Mouse (Mus musculus): ENCODE data around the gene Cacna1g. TPM values are rescaled to one million over a fixed set of nuclear protein-coding genes. Genes with fewer than 3 reads are reported as not detected.
A peak's percentile ranks its signal among the peaks of the same experiment; 100 is the strongest.

The Cacna1g gene
- polyA plus RNA-seq, 1 experiment from 2014 or later = 18.8 TPM

GRCm38 (mm10) chr11:94491035-94491748 lies 17.2 kb upstream of the Cacna1g start:
- H3K36me3 ChIP-seq = no peaks in the 10 kb centered on the region
- no peak overlapping the region for H3K27ac ChIP-seq (replicated peaks)
- peaks cover 10% of the 10 kb centered on the region; the same call in 1 of the 2 replicates for H3K27me3 ChIP-seq
- H3K4me2 ChIP-seq = peak overlapping the region; percentile 78
- H3K9ac ChIP-seq = peak overlapping the region; percentile 61
- H3K4me3 ChIP-seq = peak overlapping the region; percentile 51
- H3K4me1 ChIP-seq (replicated peaks) = peaks cover 12% of the 10 kb centered on the region
- WGBS = 4% methylated on average over 55 of the region's 55 CpGs
- ATAC-seq (ENCODE audit: low FRiP score, low read depth) = peak; percentile 77
- H3K9me3 ChIP-seq = no peaks in the 10 kb centered on the region

GRCm38 (mm10) chr11:94489745-94490144 lies 15.7 kb upstream of the Cacna1g start:
- Histone ChIP-seq H3K4me2 (no peak overlapping the region), H3K9ac (no peak overlapping the region), H3K9me3 (no peaks in the 10 kb centered on the region), H3K27me3 (peaks cover 10% of the 10 kb centered on the region; the same call in 1 of the 2 replicates), H3K4me3 (no peak overlapping the region), H3K27ac (replicated peaks) (no peak overlapping the region), H3K4me1 (replicated peaks) (peaks cover 15% of the 10 kb centered on the region), H3K36me3 (no peaks in the 10 kb centered on the region)
- 35% methylated on average over 4 of the region's 4 CpGs for WGBS
- no peak for ATAC-seq (ENCODE audit: low FRiP score, low read depth)

GRCm38 (mm10) chr11:94488767-94489533 lies 15.0 kb upstream of the Cacna1g start:
- no peak for ATAC-seq (ENCODE audit: low FRiP score, low read depth)
- Histone ChIP-seq H3K9ac (no peak overlapping the region), H3K4me3 (no peak overlapping the region), H3K9me3 (no peaks in the 10 kb centered on the region), H3K36me3 (no peaks in the 10 kb centered on the region), H3K27ac (replicated peaks) (no peak overlapping the region), H3K4me2 (no peak overlapping the region), H3K27me3 (peaks cover 10% of the 10 kb centered on the region; the same call in 1 of the 2 replicates), H3K4me1 (replicated peaks) (peaks cover 15% of the 10 kb centered on the region)
- 89% methylated on average over 11 of the region's 11 CpGs for WGBS

GRCm38 (mm10) chr11:94486001-94486400 lies 12.0 kb upstream of the Cacna1g start, which contains the start of gene Spata20:
Gene Spata20 (minus strand): TSS chr11:94486179.
- H3K4me2 ChIP-seq = peak within 1 kb of the TSS; percentile 47
- 4% methylated on average over 24 of the region's 24 CpGs for WGBS
- peaks cover 2% of the 10 kb centered on the region; the same call in 1 of the 2 replicates for H3K27me3 ChIP-seq
- peak; percentile 80 for ATAC-seq (ENCODE audit: low FRiP score, low read depth)
- H3K4me1 ChIP-seq (replicated peaks) = peaks cover 7% of the 10 kb centered on the region
- H3K27ac ChIP-seq (replicated peaks) = no peak within 1 kb of the TSS
- H3K4me3 ChIP-seq = 0 out of 2 replicates have a peak within 1 kb of the TSS, but pooled peaks have one; percentile 16
- H3K36me3 ChIP-seq = no peaks in the 10 kb centered on the region
- H3K9ac ChIP-seq = 0 out of 2 replicates have a peak within 1 kb of the TSS, but pooled peaks have one; percentile 12
- no peaks in the 10 kb centered on the region for H3K9me3 ChIP-seq

GRCm38 (mm10) chr11:94485223-94485622 lies 11.2 kb upstream of the Cacna1g start:
- Histone ChIP-seq H3K9ac (no peak overlapping the region), H3K4me3 (no peak overlapping the region), H3K4me2 (no peak overlapping the region), H3K27ac (replicated peaks) (no peak overlapping the region), H3K4me1 (replicated peaks) (peaks cover 3% of the 10 kb centered on the region; the same call in 1 of the 2 replicates), H3K9me3 (no peaks in the 10 kb centered on the region), H3K36me3 (no peaks in the 10 kb centered on the region), H3K27me3 (peaks cover 2% of the 10 kb centered on the region; the same call in 1 of the 2 replicates)
- 83% methylated on average over 5 of the region's 5 CpGs for WGBS
- ATAC-seq (ENCODE audit: low FRiP score, low read depth) = no peak

- Histone ChIP-seq H3K4me2 (no peak overlapping the region), H3K9me3 (no peaks in the 10 kb centered on the region), H3K9ac (no peak overlapping the region), H3K27me3 (no peaks in the 10 kb centered on the region; the same call in 1 of the 2 replicates), H3K27ac (replicated peaks) (no peak overlapping the region), H3K4me1 (replicated peaks) (peaks cover 3% of the 10 kb centered on the region; the same call in 1 of the 2 replicates), H3K36me3 (no peaks in the 10 kb centered on the region), H3K4me3 (no peak overlapping the region)
- WGBS = 89% methylated on average over 9 of the region's 9 CpGs
- ATAC-seq (ENCODE audit: low FRiP score, low read depth) = no peak
Measured at GRCm38 (mm10) chr11:94484636-94485035, 10.6 kb upstream of the Cacna1g start.

- no peak for ATAC-seq (ENCODE audit: low FRiP score, low read depth)
- Histone ChIP-seq H3K9ac (no peak overlapping the region), H3K4me2 (no peak overlapping the region), H3K9me3 (no peaks in the 10 kb centered on the region), H3K36me3 (no peaks in the 10 kb centered on the region), H3K4me3 (no peak overlapping the region), H3K27ac (replicated peaks) (no peak overlapping the region), H3K4me1 (replicated peaks) (peaks cover 3% of the 10 kb centered on the region; the same call in 1 of the 2 replicates), H3K27me3 (no peaks in the 10 kb centered on the region; the same call in 1 of the 2 replicates)
- WGBS = 80% methylated on average over 14 of the region's 14 CpGs
Measured at GRCm38 (mm10) chr11:94483921-94484320, 9.9 kb upstream of the Cacna1g start.

- H3K4me1 ChIP-seq (replicated peaks) = peaks cover 3% of the 10 kb centered on the region; the same call in 1 of the 2 replicates
- H3K9me3 ChIP-seq = no peaks in the 10 kb centered on the region
- 80% methylated on average over 11 of the region's 11 CpGs for WGBS
- ATAC-seq (ENCODE audit: low FRiP score, low read depth) = no peak
- no peak overlapping the region for H3K27ac ChIP-seq (replicated peaks)
- no peaks in the 10 kb centered on the region; the same call in 1 of the 2 replicates for H3K27me3 ChIP-seq
- H3K9ac ChIP-seq = no peak overlapping the region
- H3K4me2 ChIP-seq = no peak overlapping the region
- no peak overlapping the region for H3K4me3 ChIP-seq
- no peaks in the 10 kb centered on the region for H3K36me3 ChIP-seq
Measured at GRCm38 (mm10) chr11:94483436-94483835, 9.4 kb upstream of the Cacna1g start.

- WGBS = 92% methylated on average over 11 of the region's 11 CpGs
- Histone ChIP-seq H3K27me3 (no peaks in the 10 kb centered on the region; the same call in 1 of the 2 replicates), H3K4me2 (no peak overlapping the region), H3K4me1 (replicated peaks) (peaks cover 3% of the 10 kb centered on the region; the same call in 1 of the 2 replicates), H3K9ac (no peak overlapping the region), H3K4me3 (no peak overlapping the region), H3K27ac (replicated peaks) (no peak overlapping the region), H3K9me3 (no peaks in the 10 kb centered on the region), H3K36me3 (no peaks in the 10 kb centered on the region)
- ATAC-seq (ENCODE audit: low FRiP score, low read depth) = no peak
Measured at GRCm38 (mm10) chr11:94482738-94483137, 8.7 kb upstream of the Cacna1g start.

- H3K36me3 ChIP-seq = no peaks in the 10 kb centered on the region
- no peaks in the 10 kb centered on the region for H3K27me3 ChIP-seq
- H3K4me1 ChIP-seq (replicated peaks) = peaks cover 3% of the 10 kb centered on the region; the same call in 1 of the 2 replicates
- no peak overlapping the region for H3K4me2 ChIP-seq
- no peak overlapping the region for H3K4me3 ChIP-seq
- ATAC-seq (ENCODE audit: low FRiP score, low read depth) = no peak
- no peaks in the 10 kb centered on the region for H3K9me3 ChIP-seq
- H3K9ac ChIP-seq = no peak overlapping the region
- no peak overlapping the region for H3K27ac ChIP-seq (replicated peaks)
- 92% methylated on average over 7 of the region's 7 CpGs for WGBS
Measured at GRCm38 (mm10) chr11:94481963-94482362, 8.0 kb upstream of the Cacna1g start.

GRCm38 (mm10) chr11:94480382-94480781 lies 6.4 kb upstream of the Cacna1g start:
- ATAC-seq (ENCODE audit: low FRiP score, low read depth) = no peak
- no peaks in the 10 kb centered on the region for H3K36me3 ChIP-seq
- no peak overlapping the region for H3K9ac ChIP-seq
- no peak overlapping the region for H3K4me3 ChIP-seq
- WGBS = 85% methylated on average over 9 of the region's 9 CpGs
- H3K9me3 ChIP-seq = no peaks in the 10 kb centered on the region
- no peak overlapping the region for H3K4me2 ChIP-seq
- peaks cover 9% of the 10 kb centered on the region for H3K4me1 ChIP-seq (replicated peaks)
- H3K27ac ChIP-seq (replicated peaks) = no peak overlapping the region
- H3K27me3 ChIP-seq = no peaks in the 10 kb centered on the region

- no peak overlapping the region for H3K4me3 ChIP-seq
- no peaks in the 10 kb centered on the region for H3K9me3 ChIP-seq
- no peak overlapping the region for H3K27ac ChIP-seq (replicated peaks)
- peaks cover 20% of the 10 kb centered on the region for H3K4me1 ChIP-seq (replicated peaks)
- no peaks in the 10 kb centered on the region for H3K27me3 ChIP-seq
- WGBS = 67% methylated on average over 6 of the region's 6 CpGs
- H3K36me3 ChIP-seq = no peaks in the 10 kb centered on the region
- H3K4me2 ChIP-seq = no peak overlapping the region
- ATAC-seq (ENCODE audit: low FRiP score, low read depth) = no peak
- H3K9ac ChIP-seq = no peak overlapping the region
Measured at GRCm38 (mm10) chr11:94477651-94478050, 3.7 kb upstream of the Cacna1g start.

Data from hindbrain, embryonic 15.5 days (tissue).